Mouse (Mus musculus): ENCODE results near the gene Rln1.

GRCm38 (mm10) chr19:29372138-29372537 is 37.7 kb upstream of the Rln1 start:
- TF ChIP-seq CTCF (IDR thresholded peaks at IDR 0.05) (no peak), EP300 (IDR thresholded peaks at IDR 0.05; ENCODE audit: insufficient read depth, low read depth, low read length) (no peak), POLR2A (IDR thresholded peaks at IDR 0.05; ENCODE audit: insufficient read depth, low read depth, low read length) (no peak)

All from heart, adult 2 months (tissue).